Comparison of ENCODE assay signal across 16 mouse cellular contexts in genomic region chr11:57831281-57831781, GRCm38 (mm10). TPM values are rescaled to one million over a fixed set of nuclear protein-coding genes. Genes with fewer than 3 reads are reported as not detected.
DNase-seq lines count a peak whose midpoint lies in the region; ATAC-seq and TF ChIP-seq lines count a peak whose summit lies in the region.
"Had no signal": no experiment of that assay in that cellular context is flagged by ENCODE, and none has a peak within 500 bp of the region (broad histone marks: within the 10 kb centered on the region; RNA-seq: fewer than 3 reads in every experiment).

No protein-coding gene starts in this region.

- H3K4me3 ChIP-seq in hindbrain, embryonic 11.5 days (ENCODE audit: low read depth, low read length): no peak overlapping the region
- H3K4me3 ChIP-seq in hindbrain, postnatal 0 days (ENCODE audit: low read length): no peak overlapping the region
- H3K4me3 ChIP-seq in limb, embryonic 12.5 days (replicated peaks): peak overlapping the region; percentile 39
- H3K4me3 ChIP-seq: forebrain, embryonic 13.5 days; left cerebral cortex, adult 2 months had no signal

- H3K36me3 ChIP-seq in hindbrain, embryonic 11.5 days (ENCODE audit: control insufficient read depth, insufficient read depth, low read length): no peaks in the 10 kb centered on the region
- no peaks in the 10 kb centered on the region for H3K36me3 ChIP-seq in hindbrain, postnatal 0 days (ENCODE audit: insufficient read depth, low read length)
- H3K36me3 ChIP-seq in limb, embryonic 12.5 days: no peaks in the 10 kb centered on the region

- H3K9ac ChIP-seq in hindbrain, embryonic 11.5 days (ENCODE audit: low read depth, low read length): no peak overlapping the region
- no peak overlapping the region for H3K9ac ChIP-seq in hindbrain, postnatal 0 days (replicated peaks; ENCODE audit: low read length)
- H3K9ac ChIP-seq in limb, embryonic 12.5 days (replicated peaks): peak overlapping the region; percentile 47
- H3K9ac ChIP-seq: forebrain, embryonic 13.5 days had no signal

- WGBS in hindbrain, embryonic 11.5 days: 2% methylated on average over 31 of the region's 31 CpGs
- WGBS in hindbrain, postnatal 0 days: 5% methylated on average over 31 of the region's 31 CpGs
- WGBS in limb, embryonic 12.5 days: 3% methylated on average over 31 of the region's 31 CpGs

- peak; percentile 39 for DNase-seq in embryo, embryonic 11 days
- no peak for DNase-seq in embryo, embryonic 10 days (ENCODE audit: low spot score)
- DNase-seq in hindbrain, embryonic 11.5 days (ENCODE audit: low spot score): peak; percentile 63
- no peak for DNase-seq in hindbrain, postnatal 0 days (ENCODE audit: low spot score)
- DNase-seq in ZHBTc4 (ENCODE audit: low read depth, low spot score): peak; percentile 62
- no peak for DNase-seq in left cerebral cortex, postnatal 36 days (ENCODE audit: low spot score in 2 of 2)
- DNase-seq: adrenal gland, postnatal 36 days; cerebellum, adult 9-11 months; heart, postnatal 10 days; kidney, postnatal 10 days; lung, postnatal 14 days; right cerebral cortex, adult 18-20 months had no signal

- no peak for ATAC-seq in hindbrain, embryonic 11.5 days (ENCODE audit: low FRiP score)
- ATAC-seq in hindbrain, postnatal 0 days: no peak
- no peak for ATAC-seq in limb, embryonic 12.5 days (ENCODE audit: insufficient number of reproducible peaks, insufficient read depth, low FRiP score, low TSS enrichment, low read depth)
- no peak for ATAC-seq in frontal cortex, adult (ENCODE audit: low TSS enrichment)
- ATAC-seq: forebrain, embryonic 13.5 days had no signal

- intact Hi-C loops in left cerebral cortex, postnatal 36 days (cut with DNase I): no loop called here

- H3K4me2 ChIP-seq in hindbrain, embryonic 11.5 days (replicated peaks; ENCODE audit: low read depth, low read length): no peak overlapping the region
- H3K4me2 ChIP-seq in hindbrain, postnatal 0 days (ENCODE audit: low read depth, low read length): no peak overlapping the region
- peak overlapping the region; percentile 69 for H3K4me2 ChIP-seq in limb, embryonic 12.5 days
- H3K4me2 ChIP-seq: forebrain, embryonic 13.5 days had no signal

- H3K4me1 ChIP-seq in hindbrain, embryonic 11.5 days (replicated peaks; ENCODE audit: control insufficient read depth, insufficient read depth, low read length): peaks cover 7% of the 10 kb centered on the region; the same call in 1 of the 2 replicates
- no peaks in the 10 kb centered on the region for H3K4me1 ChIP-seq in hindbrain, postnatal 0 days (ENCODE audit: insufficient read depth, low read length)
- peaks cover 68% of the 10 kb centered on the region for H3K4me1 ChIP-seq in limb, embryonic 12.5 days (replicated peaks)

- no peak for TF ChIP-seq CTCF in hindbrain, postnatal 0 days (IDR thresholded peaks at IDR 0.05; ENCODE audit: low read depth)

- H3K9me3 ChIP-seq in hindbrain, embryonic 11.5 days (ENCODE audit: control insufficient read depth, low read length): no peaks in the 10 kb centered on the region
- no peaks in the 10 kb centered on the region for H3K9me3 ChIP-seq in hindbrain, postnatal 0 days (ENCODE audit: low read length)
- H3K9me3 ChIP-seq in limb, embryonic 12.5 days: no peaks in the 10 kb centered on the region
- H3K9me3 ChIP-seq: forebrain, embryonic 13.5 days had no signal

- no peak overlapping the region for H3K27ac ChIP-seq in hindbrain, embryonic 11.5 days (ENCODE audit: low read depth, low read length)
- no peak overlapping the region for H3K27ac ChIP-seq in hindbrain, postnatal 0 days
- H3K27ac ChIP-seq in limb, embryonic 12.5 days: no peak overlapping the region
- H3K27ac ChIP-seq: forebrain, embryonic 13.5 days; left cerebral cortex, adult 2 months had no signal

- peaks cover 89% of the 10 kb centered on the region for H3K27me3 ChIP-seq in hindbrain, embryonic 11.5 days (ENCODE audit: control insufficient read depth, insufficient read depth, low read length)
- peaks cover 88% of the 10 kb centered on the region for H3K27me3 ChIP-seq in hindbrain, postnatal 0 days (ENCODE audit: insufficient read depth, low read length)
- peaks cover 95% of the 10 kb centered on the region for H3K27me3 ChIP-seq in limb, embryonic 12.5 days

RNA-seq across cellular contexts. Expression of gene Hand1, which starts 1.3 kb away (rescaled TPM):
- polyA plus RNA-seq in hindbrain, embryonic 11.5 days (2014; fragmentation: Nextera tagmentation; extraction: Ambion mirVana): 0.21 TPM in 1 of 2 replicates, not detected in the other
- total RNA-seq in hindbrain, postnatal 0 days (2014; rRNA removed): not detected in 2 replicates
- polyA plus RNA-seq in hindbrain, postnatal 0 days (2015; fragmentation: Nextera tagmentation; extraction: Ambion mirVana): not detected in 2 replicates
- polyA plus RNA-seq in limb, embryonic 12.5 days (2016; fragmentation: Nextera tagmentation; extraction: Ambion mirVana): 1.9 and 2.3 TPM in 2 replicates
- total RNA-seq in left cerebral cortex, postnatal 36 days (2021): not detected
- total RNA-seq: left cerebral cortex, adult 2 months had no signal
- polyA plus RNA-seq: forebrain, embryonic 13.5 days had no signal

RNA-seq across cellular contexts. Expression of gene Sap30l, which starts 29.9 kb away (rescaled TPM):
- 11.8 and 14.3 TPM in 2 replicates for polyA plus RNA-seq in hindbrain, embryonic 11.5 days (2014; fragmentation: Nextera tagmentation; extraction: Ambion mirVana)
- total RNA-seq in hindbrain, postnatal 0 days (2014; rRNA removed): 25.3 and 31.0 TPM in 2 replicates
- 10.7 and 12.4 TPM in 2 replicates for polyA plus RNA-seq in hindbrain, postnatal 0 days (2015; fragmentation: Nextera tagmentation; extraction: Ambion mirVana)
- polyA plus RNA-seq in limb, embryonic 12.5 days (2016; fragmentation: Nextera tagmentation; extraction: Ambion mirVana): 14.4 and 21.1 TPM in 2 replicates
- 10 to 100 TPM; 49.3 to 58.2 TPM for total RNA-seq in left cerebral cortex, postnatal 36 days (2021)

Comparison
In these comparisons a context has a peak if more than half of its experiments do, and no peak if none do; other contexts are left out.
1. DNase-seq: peak in embryo, embryonic 11 days (single experiment), hindbrain, embryonic 11.5 days (single experiment) and ZHBTc4 (single experiment); none in embryo, embryonic 10 days (single experiment), hindbrain, postnatal 0 days (single experiment) and left cerebral cortex, postnatal 36 days (0 of 2).